Mouse (Mus musculus) C2C12 (cell line): Measurements from ENCODE around the gene Ccnc.

Source experiments
- CTCF ChIP-seq: IDR thresholded peaks from one replicate; pipeline ENCODE4 v1.5.1; 2011; ENCODE audit not compliant: control insufficient read depth, insufficient read depth, insufficient read length
- MAX ChIP-seq: IDR thresholded peaks from one replicate; pipeline ENCODE4 v1.6.1; 2011; ENCODE audit warnings: mild to moderate bottlenecking, control low read depth
- MYOG ChIP-seq: IDR thresholded peaks from one replicate; pipeline ENCODE4 v1.6.1; 2011; ENCODE audit not compliant: control insufficient read depth, insufficient read length; ENCODE audit errors: extremely low read depth
- USF1 ChIP-seq: IDR thresholded peaks from one replicate; pipeline ENCODE4 v1.6.1; 2011; ENCODE audit warnings: low read depth, mild to moderate bottlenecking, control low read depth, moderate library complexity

- no peak for TF ChIP-seq CTCF
- no peak for TF ChIP-seq USF1
- TF ChIP-seq MYOG: no peak
- TF ChIP-seq MAX: no peak
Measured at GRCm38 (mm10) chr4:21801013-21801412, 73.5 kb downstream of the Ccnc start.
